Mouse (Mus musculus) stomach, postnatal 0 days (tissue): ENCODE results near the gene Tnfsf15. TPM values are rescaled to one million over a fixed set of nuclear protein-coding genes. Genes with fewer than 3 reads are reported as not detected.

Experiments
- ATAC-seq: fragments of 200-750 bp; cut with Nextera tagmentation; 2 replicates; pipeline ENCODE4 v1.8.0; 2017; ENCODE audit not compliant: low FRiP score, low TSS enrichment
- DNase-seq: peaks from one replicate; pipeline ENCODE4 v3.0.0-alpha.2; 2016; ENCODE audit warnings: low spot score
- H3K27ac ChIP-seq: fragments of 300-500 bp; sonication (generic); replicated peaks from 2 replicates; pipeline ENCODE4 v1.5.1; 2014; ENCODE audit warnings: mild to moderate bottlenecking, control low read depth
- H3K27me3 ChIP-seq: fragments of 300-500 bp; sonication (generic); 2 replicates; pipeline ENCODE4 v1.6.1; 2014; ENCODE audit warnings: low read length; ENCODE audit not compliant: control insufficient read depth, insufficient read depth
- H3K36me3 ChIP-seq: fragments of 300-500 bp; sonication (generic); 2 replicates; pipeline ENCODE4 v1.6.1; 2014; ENCODE audit warnings: low read length, mixed read lengths; ENCODE audit not compliant: control insufficient read depth, insufficient read depth
- H3K4me1 ChIP-seq: fragments of 300-500 bp; sonication (generic); replicated peaks from 2 replicates; pipeline ENCODE4 v1.6.1; 2014; ENCODE audit warnings: antibody characterized with exemption; ENCODE audit not compliant: control insufficient read depth, insufficient read depth
- H3K4me2 ChIP-seq: fragments of 300-500 bp; sonication (generic); replicated peaks from 2 replicates; pipeline ENCODE4 v1.6.1; 2014; ENCODE audit warnings: low read depth, mild to moderate bottlenecking, control low read depth, moderate library complexity
- H3K4me3 ChIP-seq: fragments of 300-500 bp; sonication (generic); 2 replicates; pipeline ENCODE4 v1.5.1; 2014; ENCODE audit warnings: low read depth, low read length, control low read depth
- H3K9ac ChIP-seq: fragments of 300-500 bp; sonication (generic); 2 replicates; pipeline ENCODE4 v1.6.1; 2014; ENCODE audit warnings: mild to moderate bottlenecking, low read length, control low read depth, mixed read lengths
- H3K9me3 ChIP-seq: fragments of 300-500 bp; sonication (generic); 2 replicates; pipeline ENCODE4 v1.6.1; 2016; ENCODE audit warnings: low read length; ENCODE audit not compliant: control insufficient read depth
- CTCF ChIP-seq: IDR thresholded peaks from 2 replicates; pipeline ENCODE4 v1.5.1; 2016; ENCODE audit warnings: antibody characterized with exemption, low read depth, mild to moderate bottlenecking, moderate library complexity
- EP300 ChIP-seq: optimal IDR thresholded peaks from 2 replicates; pipeline ENCODE3; 2016; ENCODE audit warnings: antibody characterized with exemption
- WGBS: fragments of 180-500 bp; shearing (Covaris S2); extraction: QIAGEN DNeasy Blood & Tissue Kit; methylation state at CpG from one replicate; pipeline ENCODE4 v1.1.7; 2014; 5-methylcytosine and 5-hydroxymethylcytosine counted together
- polyA plus RNA-seq: library from polyadenylated mRNA; unstranded; fragments of >200 nt; fragmentation: Nextera tagmentation; extraction: Ambion mirVana; gene quantifications from 2 replicates; pipeline ENCODE4 v1.2.1, GENCODE M21; 2015

The Tnfsf15 gene
- polyA plus RNA-seq, 1 experiment from 2014 or later, result 0.04 TPM

- peak; percentile 96 for ATAC-seq
- H3K27me3 ChIP-seq, result no peaks in the 10 kb centered on the region
- TF ChIP-seq CTCF (no peak), EP300 (no peak)
- no peak overlapping the region for H3K4me2 ChIP-seq
- DNase-seq, result peak; percentile 93
- H3K4me3 ChIP-seq, result no peak overlapping the region
- WGBS, result 27% methylated on average over 8 of the region's 8 CpGs
- H3K9ac ChIP-seq, result no peak overlapping the region
- no peaks in the 10 kb centered on the region for H3K36me3 ChIP-seq
- no peak overlapping the region for H3K27ac ChIP-seq
- no peaks in the 10 kb centered on the region for H3K9me3 ChIP-seq
- no peaks in the 10 kb centered on the region for H3K4me1 ChIP-seq
Observed at GRCm38 (mm10) chr4:63717922-63718643, 26.8 kb downstream of the Tnfsf15 start.

- Histone ChIP-seq H3K27ac (no peak overlapping the region), H3K4me2 (no peak overlapping the region), H3K4me3 (no peak overlapping the region), H3K27me3 (no peaks in the 10 kb centered on the region), H3K9ac (no peak overlapping the region), H3K36me3 (no peaks in the 10 kb centered on the region), H3K4me1 (no peaks in the 10 kb centered on the region), H3K9me3 (no peaks in the 10 kb centered on the region)
- TF ChIP-seq EP300 (no peak), CTCF (no peak)
- no peak for ATAC-seq
- DNase-seq, result no peak
- 89% methylated on average over 5 of the region's 5 CpGs for WGBS
Observed at GRCm38 (mm10) chr4:63711886-63712285, 33.0 kb downstream of the Tnfsf15 start.

- no peaks in the 10 kb centered on the region for H3K27me3 ChIP-seq
- no peaks in the 10 kb centered on the region for H3K9me3 ChIP-seq
- WGBS, result 75% methylated on average over 8 of the region's 8 CpGs
- no peak overlapping the region for H3K9ac ChIP-seq
- H3K4me1 ChIP-seq, result no peaks in the 10 kb centered on the region
- ATAC-seq (peak; percentile 35; the same call in 1 of the 2 replicates), DNase-seq (no peak)
- H3K4me3 ChIP-seq, result no peak overlapping the region
- TF ChIP-seq EP300 (no peak), CTCF (no peak)
- no peaks in the 10 kb centered on the region for H3K36me3 ChIP-seq
- H3K4me2 ChIP-seq, result no peak overlapping the region
- H3K27ac ChIP-seq, result no peak overlapping the region
Observed at GRCm38 (mm10) chr4:63710431-63711220, 34.3 kb downstream of the Tnfsf15 start.

- no peaks in the 10 kb centered on the region for H3K4me1 ChIP-seq
- no peak overlapping the region for H3K9ac ChIP-seq
- no peak for DNase-seq
- H3K4me3 ChIP-seq, result no peak overlapping the region
- H3K36me3 ChIP-seq, result no peaks in the 10 kb centered on the region
- TF ChIP-seq CTCF, result no peak
- TF ChIP-seq EP300, result no peak
- no peak overlapping the region for H3K27ac ChIP-seq
- H3K4me2 ChIP-seq, result no peak overlapping the region
- 77% methylated on average over 1 of the region's 1 CpGs for WGBS
- H3K27me3 ChIP-seq, result no peaks in the 10 kb centered on the region
- no peaks in the 10 kb centered on the region for H3K9me3 ChIP-seq
- no peak for ATAC-seq
Observed at GRCm38 (mm10) chr4:63706279-63706971, 38.5 kb downstream of the Tnfsf15 start.

GRCm38 (mm10) chr4:63704232-63704631 is 40.7 kb downstream of the Tnfsf15 start:
- ATAC-seq (no peak), DNase-seq (no peak)
- Histone ChIP-seq H3K4me3 (no peak overlapping the region), H3K36me3 (no peaks in the 10 kb centered on the region), H3K27me3 (no peaks in the 10 kb centered on the region), H3K27ac (no peak overlapping the region), H3K4me2 (no peak overlapping the region), H3K9me3 (no peaks in the 10 kb centered on the region), H3K9ac (no peak overlapping the region), H3K4me1 (no peaks in the 10 kb centered on the region)
- WGBS, result 77% methylated on average over 5 of the region's 5 CpGs
- no peak for TF ChIP-seq EP300
